ENCODE assay signal across 8 mouse cellular contexts in genomic region chr16:46495201-46495600, GRCm38 (mm10). TPM values are rescaled to one million over a fixed set of nuclear protein-coding genes. Genes with fewer than 3 reads are reported as not detected.
DNase-seq lines count a peak whose midpoint lies in the region; ATAC-seq and TF ChIP-seq lines count a peak whose summit lies in the region.

No protein-coding gene starts in this region.

- no peaks in the 10 kb centered on the region for H3K27me3 ChIP-seq in heart, embryonic 12.5 days (replicated peaks)
- H3K27me3 ChIP-seq in C2C12 (ENCODE audit: control insufficient read depth, insufficient read depth, insufficient read length), result no peaks in the 10 kb centered on the region
- H3K27me3 ChIP-seq in forebrain, embryonic 14.5 days (replicated peaks; ENCODE audit: control insufficient read depth, insufficient read depth, low read length), result no peaks in the 10 kb centered on the region
- peaks cover 52% of the 10 kb centered on the region for H3K27me3 ChIP-seq in liver, embryonic 13.5 days

- ATAC-seq in heart, embryonic 12.5 days (ENCODE audit: insufficient number of reproducible peaks, low FRiP score), result no peak
- ATAC-seq in forebrain, embryonic 14.5 days, result no peak
- no peak for ATAC-seq in liver, embryonic 13.5 days (ENCODE audit: low read depth)
- ATAC-seq in megakaryocyte, adult 5-6 weeks (ENCODE audit: poor library complexity, severe bottlenecking), result no peak

- no peaks in the 10 kb centered on the region for H3K9me3 ChIP-seq in heart, embryonic 12.5 days (replicated peaks)
- no peaks in the 10 kb centered on the region for H3K9me3 ChIP-seq in forebrain, embryonic 14.5 days (replicated peaks; ENCODE audit: control insufficient read depth, low read length)
- no peaks in the 10 kb centered on the region for H3K9me3 ChIP-seq in liver, embryonic 13.5 days (replicated peaks)

- H3K79me3 ChIP-seq in C2C12 (ENCODE audit: low read depth), result peaks cover 37% of the 10 kb centered on the region

- H3K4me3 ChIP-seq in heart, embryonic 12.5 days, result peak overlapping the region; percentile 91
- peak overlapping the region; percentile 56 for H3K4me3 ChIP-seq in C2C12 (ENCODE audit: insufficient read depth, poor library complexity, severe bottlenecking)
- peak overlapping the region; percentile 90 for H3K4me3 ChIP-seq in forebrain, embryonic 14.5 days (ENCODE audit: low read depth, low read length)
- peak overlapping the region; percentile 63; the same call in 1 of the 2 replicates for H3K4me3 ChIP-seq in liver, embryonic 13.5 days (replicated peaks)

- TF ChIP-seq CTCF in C2C12 (IDR thresholded peaks at IDR 0.05; ENCODE audit: control insufficient read depth, insufficient read depth, insufficient read length), result no peak

- peaks cover 3% of the 10 kb centered on the region; the same call in 1 of the 2 replicates for H3K36me3 ChIP-seq in heart, embryonic 12.5 days
- no peaks in the 10 kb centered on the region for H3K36me3 ChIP-seq in C2C12 (ENCODE audit: control insufficient read depth, insufficient read depth)
- no peaks in the 10 kb centered on the region for H3K36me3 ChIP-seq in forebrain, embryonic 14.5 days (ENCODE audit: control insufficient read depth, insufficient read depth, low read length)
- no peaks in the 10 kb centered on the region for H3K36me3 ChIP-seq in liver, embryonic 13.5 days

- no peak overlapping the region for H3K27ac ChIP-seq in heart, embryonic 12.5 days (ENCODE audit: poor library complexity, severe bottlenecking)
- H3K27ac ChIP-seq in forebrain, embryonic 14.5 days (ENCODE audit: low read depth, low read length), result no peak overlapping the region
- no peak overlapping the region for H3K27ac ChIP-seq in liver, embryonic 13.5 days

- WGBS in heart, embryonic 12.5 days, result 19% methylated on average over 3 of the region's 3 CpGs
- WGBS in forebrain, embryonic 14.5 days, result 9% methylated on average over 3 of the region's 3 CpGs
- WGBS in liver, embryonic 13.5 days (ENCODE audit: insufficient replicate concordance), result 37% methylated on average over 3 of the region's 3 CpGs

- peaks cover 62% of the 10 kb centered on the region for H3K79me2 ChIP-seq in C2C12 (ENCODE audit: control insufficient read depth, insufficient read depth)

- peak overlapping the region; percentile 79 for H3K4me2 ChIP-seq in heart, embryonic 12.5 days
- peak overlapping the region; percentile 93 for H3K4me2 ChIP-seq in forebrain, embryonic 14.5 days (ENCODE audit: low read length)
- peak overlapping the region; percentile 69 for H3K4me2 ChIP-seq in liver, embryonic 13.5 days

- no peak for DNase-seq in heart, adult 11 months
- peak; percentile 33 for DNase-seq in forebrain, embryonic 14.5 days (ENCODE audit: low spot score)
- DNase-seq in liver, embryonic 13.5 days, result no peak
- no peak for DNase-seq in cerebellum, postnatal 25 days
- DNase-seq in urinary bladder, adult 18-20 months (ENCODE audit: low spot score in 2 of 2), result no peak

- H3K4me1 ChIP-seq in heart, embryonic 12.5 days (replicated peaks), result peaks cover 18% of the 10 kb centered on the region
- H3K4me1 ChIP-seq in forebrain, embryonic 14.5 days (ENCODE audit: control insufficient read depth, insufficient read depth, low read length), result peaks cover 4% of the 10 kb centered on the region; the same call in 1 of the 2 replicates
- H3K4me1 ChIP-seq in liver, embryonic 13.5 days (replicated peaks), result peaks cover 7% of the 10 kb centered on the region

- no peak overlapping the region for H3ac ChIP-seq in C2C12 (ENCODE audit: control insufficient read depth, insufficient read length, low read depth)

- H3K9ac ChIP-seq in heart, embryonic 12.5 days, result 0 out of 2 replicates have a peak overlapping the region, but pooled peaks have one; percentile 98
- H3K9ac ChIP-seq in forebrain, embryonic 14.5 days (ENCODE audit: low read length), result peak overlapping the region; percentile 93
- no peak overlapping the region for H3K9ac ChIP-seq in liver, embryonic 13.5 days

TF ChIP-seq in C2C12, 6 proteins besides CTCF, POLR2A, EP300 and RAD21:
- TF ChIP-seq MYOD1 (IDR thresholded peaks at IDR 0.05; ENCODE audit: control insufficient read depth, insufficient read length, low read depth) (no peak), FOSL1 (IDR thresholded peaks at IDR 0.05; ENCODE audit: insufficient read depth, low read length, poor library complexity, severe bottlenecking) (no peak), CEBPB (IDR thresholded peaks at IDR 0.05; ENCODE audit: low read depth) (no peak), MYOG (IDR thresholded peaks at IDR 0.05; ENCODE audit: control insufficient read depth, extremely low read depth, insufficient read length) (no peak), USF1 (IDR thresholded peaks at IDR 0.05; ENCODE audit: low read depth) (no peak), MAX (IDR thresholded peaks at IDR 0.05) (no peak)

RNA-seq across cellular contexts. Expression of gene Nectin3, which starts 3.1 kb away (rescaled TPM):
- polyA plus RNA-seq in heart, embryonic 12.5 days (2016; fragmentation: Nextera tagmentation; extraction: Ambion mirVana), result 27.1 and 27.7 TPM in 2 replicates
- 12.4 TPM for polyA plus RNA-seq in C2C12 (2012; fragmentation: generic; extraction: Trizol)
- polyA plus RNA-seq in forebrain, embryonic 14.5 days (2014; fragmentation: Nextera tagmentation; extraction: Ambion mirVana), result 10.2 and 13.6 TPM in 2 replicates
- polyA plus RNA-seq in liver, embryonic 13.5 days (2015; fragmentation: Nextera tagmentation; extraction: Ambion mirVana), result 4.3 and 4.7 TPM in 2 replicates
- total RNA-seq in megakaryocyte, adult 5-6 weeks (2015), result 0.07 TPM in 1 of 2 replicates, not detected in the other
- total RNA-seq in megakaryocyte, adult 5-6 weeks (2017), result 0.08 TPM in 1 of 2 replicates, not detected in the other
